Comparison of ENCODE assay signal across 9 mouse cellular contexts in genomic region chr9:65392638-65393364, GRCm38 (mm10). TPM values are rescaled to one million over a fixed set of nuclear protein-coding genes. Genes with fewer than 3 reads are reported as not detected.
DNase-seq lines count a peak whose midpoint lies in the region; ATAC-seq and TF ChIP-seq lines count a peak whose summit lies in the region.
"Had no signal": no experiment of that assay in that cellular context is flagged by ENCODE, and none has a peak within 500 bp of the region (broad histone marks: within the 10 kb centered on the region; RNA-seq: fewer than 3 reads in every experiment).

No protein-coding gene starts in this region.

- TF ChIP-seq CTCF in ES-Bruce4 (IDR thresholded peaks at IDR 0.05; ENCODE audit: low read depth, low read length), result peak; percentile 93
- TF ChIP-seq CTCF in lung, adult 2 months (IDR thresholded peaks at IDR 0.05; ENCODE audit: insufficient read depth, low read length), result peak; percentile 85

- TF ChIP-seq EP300 in ES-Bruce4 (IDR thresholded peaks at IDR 0.05; ENCODE audit: insufficient read depth, low read depth, low read length), result no peak

- ATAC-seq in hindbrain, embryonic 11.5 days (ENCODE audit: low FRiP score), result no peak
- no peak for ATAC-seq in hindbrain, embryonic 13.5 days (ENCODE audit: low FRiP score)

- no peaks in the 10 kb centered on the region for H3K9me3 ChIP-seq in hindbrain, embryonic 11.5 days (ENCODE audit: control insufficient read depth, low read length)
- H3K9me3 ChIP-seq in hindbrain, embryonic 13.5 days, result no peaks in the 10 kb centered on the region
- no peaks in the 10 kb centered on the region for H3K9me3 ChIP-seq in ES-Bruce4 (replicated peaks; ENCODE audit: control insufficient read depth, insufficient read depth, low read length, poor library complexity, severe bottlenecking)
- H3K9me3 ChIP-seq: embryonic facial prominence, embryonic 12.5 days had no signal

- no peaks in the 10 kb centered on the region; the same call in 1 of the 2 replicates for H3K4me1 ChIP-seq in hindbrain, embryonic 11.5 days (replicated peaks; ENCODE audit: control insufficient read depth, insufficient read depth, low read length)
- peaks cover 7% of the 10 kb centered on the region for H3K4me1 ChIP-seq in hindbrain, embryonic 13.5 days (replicated peaks)
- H3K4me1 ChIP-seq in ES-Bruce4 (ENCODE audit: control insufficient read depth, insufficient read depth, low read length), result no peaks in the 10 kb centered on the region
- H3K4me1 ChIP-seq in lung, adult 2 months (ENCODE audit: control insufficient read depth, insufficient read depth, low read length), result no peaks in the 10 kb centered on the region
- H3K4me1 ChIP-seq: embryonic facial prominence, embryonic 12.5 days had no signal

- H3K36me3 ChIP-seq in hindbrain, embryonic 11.5 days (ENCODE audit: control insufficient read depth, insufficient read depth, low read length), result no peaks in the 10 kb centered on the region
- no peaks in the 10 kb centered on the region for H3K36me3 ChIP-seq in hindbrain, embryonic 13.5 days
- no peaks in the 10 kb centered on the region for H3K36me3 ChIP-seq in ES-Bruce4 (ENCODE audit: control insufficient read depth, insufficient read depth, low read length, poor library complexity, severe bottlenecking)
- H3K36me3 ChIP-seq: embryonic facial prominence, embryonic 12.5 days had no signal

- H3K4me2 ChIP-seq in hindbrain, embryonic 11.5 days (replicated peaks; ENCODE audit: low read depth, low read length), result no peak overlapping the region
- H3K4me2 ChIP-seq in hindbrain, embryonic 13.5 days, result no peak overlapping the region
- H3K4me2 ChIP-seq: embryonic facial prominence, embryonic 12.5 days had no signal

- TF ChIP-seq POLR2A in ES-Bruce4 (IDR thresholded peaks at IDR 0.05; ENCODE audit: insufficient read depth, low read length), result no peak
- TF ChIP-seq POLR2A in lung, adult 2 months (IDR thresholded peaks at IDR 0.05; ENCODE audit: borderline replicate concordance, extremely low read depth, low read depth, low read length), result no peak

- peaks cover 31% of the 10 kb centered on the region for H3K27me3 ChIP-seq in hindbrain, embryonic 11.5 days (ENCODE audit: control insufficient read depth, insufficient read depth, low read length)
- H3K27me3 ChIP-seq in hindbrain, embryonic 13.5 days, result peaks cover 60% of the 10 kb centered on the region
- H3K27me3 ChIP-seq in ES-Bruce4 (ENCODE audit: control insufficient read depth, insufficient read depth, low read length, poor library complexity, severe bottlenecking), result peaks cover 4% of the 10 kb centered on the region

- no peak overlapping the region for H3K27ac ChIP-seq in hindbrain, embryonic 11.5 days (ENCODE audit: low read depth, low read length)
- H3K27ac ChIP-seq in hindbrain, embryonic 13.5 days, result no peak overlapping the region
- no peak overlapping the region for H3K27ac ChIP-seq in ES-Bruce4 (ENCODE audit: insufficient read depth, low read length)
- H3K27ac ChIP-seq: embryonic facial prominence, embryonic 12.5 days had no signal

- no peak overlapping the region for H3K9ac ChIP-seq in hindbrain, embryonic 11.5 days (ENCODE audit: low read depth, low read length)
- no peak overlapping the region for H3K9ac ChIP-seq in hindbrain, embryonic 13.5 days
- H3K9ac ChIP-seq in ES-Bruce4 (ENCODE audit: low read depth, poor library complexity, severe bottlenecking), result no peak overlapping the region
- H3K9ac ChIP-seq: embryonic facial prominence, embryonic 12.5 days had no signal

- 32% methylated on average over 6 of the region's 6 CpGs for WGBS in hindbrain, embryonic 11.5 days
- 27% methylated on average over 6 of the region's 6 CpGs for WGBS in hindbrain, embryonic 13.5 days
- 17% methylated on average over 6 of the region's 6 CpGs for WGBS in lung, adult 2 months

- DNase-seq in hindbrain, embryonic 11.5 days (ENCODE audit: low spot score), result peak; percentile 82
- peak; percentile 51 for DNase-seq in c-Kit-positive CD71-positive TER-119-negative erythroid progenitor cells, embryonic 14.5 days (ENCODE audit: low read depth)
- DNase-seq in frontal cortex, postnatal 36 days (ENCODE audit: low spot score in 2 of 2), result peak; percentile 51 to 58
- DNase-seq in kidney, postnatal 14 days, result peak; percentile 79
- peak; percentile 73 for DNase-seq in lung, adult 2 months
- DNase-seq in spleen, adult 12 weeks (ENCODE audit: low spot score), result peak; percentile 32

- H3K4me3 ChIP-seq in hindbrain, embryonic 11.5 days (ENCODE audit: low read depth, low read length), result no peak overlapping the region
- H3K4me3 ChIP-seq in hindbrain, embryonic 13.5 days, result no peak overlapping the region
- no peak overlapping the region for H3K4me3 ChIP-seq in ES-Bruce4 (ENCODE audit: low read depth, low read length)
- no peak overlapping the region for H3K4me3 ChIP-seq in lung, adult 2 months (replicated peaks; ENCODE audit: extremely low read depth, low read depth, low read length)
- H3K4me3 ChIP-seq: embryonic facial prominence, embryonic 12.5 days had no signal

RNA-seq across cellular contexts. Expression of gene Kbtbd13, which starts 1.3 kb away (rescaled TPM):
- 0.54 TPM in 1 of 2 replicates, not detected in the other for polyA plus RNA-seq in hindbrain, embryonic 11.5 days (2014; fragmentation: Nextera tagmentation; extraction: Ambion mirVana)
- 0.65 and 0.79 TPM in 2 replicates for polyA plus RNA-seq in hindbrain, embryonic 13.5 days (2015; fragmentation: Nextera tagmentation; extraction: Ambion mirVana)
- polyA plus RNA-seq in ES-Bruce4 (2011; ENCODE audit: insufficient read depth, insufficient read length, low read depth, missing spikeins), result 0.27 and 0.52 TPM in 2 replicates
- polyA plus RNA-seq in lung, adult 2 months (2012; rRNA removed), result 1.3 and 2.0 TPM in 2 replicates

RNA-seq across cellular contexts. Expression of gene Rasl12, which starts 5.5 kb away (rescaled TPM):
- 6.0 and 6.9 TPM in 2 replicates for polyA plus RNA-seq in hindbrain, embryonic 11.5 days (2014; fragmentation: Nextera tagmentation; extraction: Ambion mirVana)
- polyA plus RNA-seq in hindbrain, embryonic 13.5 days (2015; fragmentation: Nextera tagmentation; extraction: Ambion mirVana), result 7.1 and 7.9 TPM in 2 replicates
- 0.33 and 0.40 TPM in 2 replicates for polyA plus RNA-seq in ES-Bruce4 (2011; ENCODE audit: insufficient read depth, insufficient read length, low read depth, missing spikeins)
- 74.0 and 81.4 TPM in 2 replicates for polyA plus RNA-seq in lung, adult 2 months (2012; rRNA removed)

RNA-seq across cellular contexts. Expression of gene Slc51b, which starts 30.0 kb away (rescaled TPM):
- not detected in 2 replicates for polyA plus RNA-seq in hindbrain, embryonic 11.5 days (2014; fragmentation: Nextera tagmentation; extraction: Ambion mirVana)
- not detected in 2 replicates for polyA plus RNA-seq in hindbrain, embryonic 13.5 days (2015; fragmentation: Nextera tagmentation; extraction: Ambion mirVana)
- polyA plus RNA-seq in ES-Bruce4 (2011; ENCODE audit: insufficient read depth, insufficient read length, low read depth, missing spikeins), result not detected in 2 replicates
- polyA plus RNA-seq in lung, adult 2 months (2012; rRNA removed), result not detected in 2 replicates
- polyA plus RNA-seq: embryonic facial prominence, embryonic 12.5 days had no signal

RNA-seq across cellular contexts. Expression of gene Ubap1l, which starts 32.0 kb away (rescaled TPM):
- polyA plus RNA-seq in hindbrain, embryonic 11.5 days (2014; fragmentation: Nextera tagmentation; extraction: Ambion mirVana), result 0.17 and 1.6 TPM in 2 replicates
- polyA plus RNA-seq in hindbrain, embryonic 13.5 days (2015; fragmentation: Nextera tagmentation; extraction: Ambion mirVana), result 2.0 and 2.3 TPM in 2 replicates
- polyA plus RNA-seq in ES-Bruce4 (2011; ENCODE audit: insufficient read depth, insufficient read length, low read depth, missing spikeins), result 1.5 and 1.8 TPM in 2 replicates
- polyA plus RNA-seq in lung, adult 2 months (2012; rRNA removed), result 0.37 and 0.58 TPM in 2 replicates

RNA-seq across cellular contexts. Expression of gene Mtfmt, which starts 42.8 kb away (rescaled TPM):
- 19.7 and 20.8 TPM in 2 replicates for polyA plus RNA-seq in hindbrain, embryonic 11.5 days (2014; fragmentation: Nextera tagmentation; extraction: Ambion mirVana)
- 26.1 and 27.9 TPM in 2 replicates for polyA plus RNA-seq in hindbrain, embryonic 13.5 days (2015; fragmentation: Nextera tagmentation; extraction: Ambion mirVana)
- polyA plus RNA-seq in ES-Bruce4 (2011; ENCODE audit: insufficient read depth, insufficient read length, low read depth, missing spikeins), result 16.7 and 22.4 TPM in 2 replicates
- polyA plus RNA-seq in lung, adult 2 months (2012; rRNA removed), result 5.0 and 7.5 TPM in 2 replicates

Comparison
In these comparisons a context has a peak if more than half of its experiments do, and no peak if none do; other contexts are left out.
1. DNase-seq: peak in every context shown above with its lines; median percentile 82 in hindbrain, embryonic 11.5 days; 79 in kidney, postnatal 14 days; 73 in lung, adult 2 months; 54 in frontal cortex, postnatal 36 days; 51 in c-Kit-positive CD71-positive TER-119-negative erythroid progenitor cells, embryonic 14.5 days; 32 in spleen, adult 12 weeks.